Mouse (Mus musculus) ES-E14 (cell line): ENCODE measurements around the gene Aaas. TPM values are rescaled to one million over a fixed set of nuclear protein-coding genes. Genes with fewer than 3 reads are reported as not detected.
"Not testable (repeated sequence)": the region's sequence is repeated elsewhere in the genome, so short reads cannot be mapped to it uniquely, and the experiment has no call there.

ENCODE experiments used
- DNase-seq: peaks from one replicate; pipeline ENCODE4 v3.0.0-alpha.2; 2013; ENCODE audit warnings: low read depth, low spot score
- H3K27ac ChIP-seq: 2 replicates; pipeline ENCODE4 v1.5.1; 2012; ENCODE audit warnings: low read depth, mild to moderate bottlenecking, low read length, moderate library complexity, mixed read lengths; ENCODE audit not compliant: poor library complexity, insufficient read depth, severe bottlenecking
- H3K36me3 ChIP-seq: 2 replicates; pipeline ENCODE4 v1.6.1; 2012; ENCODE audit warnings: mild to moderate bottlenecking, low read length, moderate library complexity, mixed read lengths; ENCODE audit not compliant: control insufficient read depth, poor library complexity, insufficient read depth, severe bottlenecking
- H3K4me1 ChIP-seq, 2 experiments: fragments of 150-350 bp in 1 of 2; sonication (generic) in 1 of 2; 2 replicates each; pipeline ENCODE4 v1.6.1; 2012; ENCODE audit warnings: low read length in 2 of 2, mild to moderate bottlenecking in 1 of 2, mixed read lengths in 1 of 2; ENCODE audit not compliant: control insufficient read depth in 2 of 2, insufficient read depth in 2 of 2, poor library complexity in 1 of 2
- H3K4me3 ChIP-seq, 2 experiments: fragments of 150-350 bp in 1 of 2; sonication (generic) in 1 of 2; 2 replicates each; pipeline ENCODE4 v1.5.1; 2012; ENCODE audit warnings: low read length in 2 of 2, low read depth in 1 of 2, mild to moderate bottlenecking in 1 of 2, mixed read lengths in 1 of 2; ENCODE audit not compliant: insufficient read depth in 1 of 2, poor library complexity in 1 of 2, severe bottlenecking in 1 of 2
- H3K9ac ChIP-seq: 2 replicates; pipeline ENCODE4 v1.6.1; 2012; ENCODE audit warnings: low read depth, mild to moderate bottlenecking, low read length, mixed read lengths; ENCODE audit not compliant: poor library complexity, insufficient read depth, severe bottlenecking
- H3K9me3 ChIP-seq: fragments of 150-350 bp; sonication (generic); 2 replicates; pipeline ENCODE4 v1.6.1; 2012; ENCODE audit warnings: low read depth, mild to moderate bottlenecking, low read length; ENCODE audit not compliant: control insufficient read depth, insufficient read depth
- CHD2 ChIP-seq: IDR thresholded peaks from 2 replicates; pipeline ENCODE4 v1.6.1; 2014; ENCODE audit warnings: mild to moderate bottlenecking, low read depth, low read length, inconsistent platforms
- HCFC1 ChIP-seq: IDR thresholded peaks from 2 replicates; pipeline ENCODE4 v1.6.1; 2012; ENCODE audit warnings: low read length, inconsistent platforms, borderline replicate concordance; ENCODE audit not compliant: insufficient read depth
- MAFK ChIP-seq: IDR thresholded peaks from 2 replicates; pipeline ENCODE4 v1.6.1; 2014; ENCODE audit warnings: mild to moderate bottlenecking, low read depth, low read length, inconsistent platforms; ENCODE audit not compliant: insufficient read depth
- ZC3H11A ChIP-seq: IDR thresholded peaks from 2 replicates; pipeline ENCODE4 v1.6.1; 2012; ENCODE audit warnings: low read depth, mild to moderate bottlenecking, inconsistent platforms, low read length, borderline replicate concordance
- ZNF384 ChIP-seq: IDR thresholded peaks from 2 replicates; pipeline ENCODE4 v1.6.1; 2012; ENCODE audit warnings: low read depth, low read length, inconsistent platforms
- in situ Hi-C, 2 experiments: fragments of 600-800 bp; cut with MboI; formaldehyde crosslinking; loops; one replicate each; pipeline ENCODE4 v1.15.1; 2025; ENCODE audit warnings: low sequenced_read_pairs in 2 of 2, inconsistent platforms in 1 of 2; ENCODE audit not compliant: unreplicated experiment in 2 of 2
- total RNA-seq: library from RNA; depleted of rRNA; stranded (reverse); fragments of 300-350 nt; gene quantifications from 2 replicates; pipeline ENCODE4 v1.2.3, GENCODE M21; 2012

Gene Aaas
- total RNA-seq, 1 experiment: 86.0 TPM

GRCm38 (mm10) chr15:102339612-102340011 lies 11.0 kb downstream of the Aaas start:
- Histone ChIP-seq H3K4me1 (no peaks in the 10 kb centered on the region), H3K9me3 (no peaks in the 10 kb centered on the region)

DNA sequence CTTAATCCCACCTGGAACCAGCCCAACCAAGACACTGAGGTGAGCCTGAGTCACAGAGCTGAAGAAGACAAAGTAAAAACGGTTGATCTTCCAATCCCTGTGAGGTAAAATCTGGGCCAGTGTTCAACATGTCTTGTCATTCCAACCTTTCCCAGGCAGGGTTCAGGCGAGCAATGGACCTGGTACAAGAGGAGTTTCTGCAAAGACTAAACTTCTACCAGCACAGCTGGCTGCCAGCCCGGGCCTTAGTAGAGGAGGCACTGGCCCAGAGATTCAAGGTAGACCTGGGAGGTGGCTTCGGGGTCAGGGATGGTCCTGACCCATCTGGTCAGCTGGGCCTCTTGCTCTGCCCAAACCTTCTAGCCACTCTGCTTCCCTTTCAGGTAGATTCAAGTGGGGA lies 13.6 kb downstream of the Aaas start:
- Histone ChIP-seq H3K9ac (no peak overlapping the region), H3K4me1 (no peaks in the 10 kb centered on the region), H3K9me3 (no peaks in the 10 kb centered on the region), H3K27ac (no peak overlapping the region), H3K4me3 (no peak overlapping the region), H3K36me3 (peaks cover 47% of the 10 kb centered on the region)
- DNase-seq: no peak
- no peak for TF ChIP-seq MAFK
- TF ChIP-seq HCFC1: no peak
- no peak for TF ChIP-seq ZC3H11A
- TF ChIP-seq CHD2: no peak
- no peak for TF ChIP-seq ZNF384
- in situ Hi-C loops: no loop called here

More at GRCm38 (mm10) chr15:102339612-102340011, 11.0 kb downstream of the Aaas start:
- no peak overlapping the region for H3K4me3 ChIP-seq
- H3K27ac ChIP-seq: no peak overlapping the region
- TF ChIP-seq MAFK (no peak), HCFC1 (no peak), ZNF384 (no peak), ZC3H11A (no peak), CHD2 (no peak)
- H3K9ac ChIP-seq: no peak overlapping the region
- no peak for DNase-seq
- H3K36me3 ChIP-seq: peaks cover 53% of the 10 kb centered on the region
- in situ Hi-C loops: no loop called here

GRCm38 (mm10) chr15:102335925-102336324 lies 14.6 kb downstream of the Aaas start:
- in situ Hi-C loops, H3K4me1 ChIP-seq, H3K27ac ChIP-seq, H3K4me3 ChIP-seq, H3K9ac ChIP-seq, DNase-seq, H3K9me3 ChIP-seq: not testable (repeated sequence)
- H3K36me3 ChIP-seq: peaks cover 51% of the 10 kb centered on the region

DNA sequence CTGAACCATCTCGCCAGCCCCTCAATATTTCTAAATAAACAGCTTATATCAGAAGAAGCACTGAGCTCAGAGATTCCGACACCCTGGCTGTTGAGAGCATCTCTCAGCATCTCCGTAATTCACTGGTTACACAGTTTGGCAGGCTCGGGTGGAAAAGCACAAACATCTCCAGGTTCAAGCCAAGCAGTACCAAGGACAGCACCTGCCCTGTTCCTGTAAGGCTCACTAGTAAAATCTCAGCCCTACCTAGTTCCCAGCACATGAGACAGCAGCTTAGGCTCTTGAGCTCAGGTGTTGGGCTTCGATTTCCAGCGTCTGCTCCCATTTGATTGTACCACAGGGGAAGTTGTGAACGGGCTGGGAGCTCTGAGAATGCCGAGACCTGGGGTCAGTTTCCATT lies 15.3 kb downstream of the Aaas start:
- in situ Hi-C loops: no loop called here
- Histone ChIP-seq H3K4me1 (no peaks in the 10 kb centered on the region), H3K27ac (no peak overlapping the region), H3K4me3 (no peak overlapping the region), H3K36me3 (peaks cover 49% of the 10 kb centered on the region), H3K9ac (no peak overlapping the region), H3K9me3 (no peaks in the 10 kb centered on the region)
- DNase-seq: no peak
- TF ChIP-seq MAFK (no peak), ZNF384 (no peak)

GRCm38 (mm10) chr15:102331610-102332015 lies 19.0 kb downstream of the Aaas start, which contains the start of gene Myg1:
Gene Myg1, plus strand, starts transcription at chr15:102331709.
- peak within 1 kb of the TSS; percentile 94 for H3K9ac ChIP-seq
- DNase-seq: peak; percentile 79
- H3K9me3 ChIP-seq: no peaks in the 10 kb centered on the region
- H3K36me3 ChIP-seq: peaks cover 19% of the 10 kb centered on the region
- H3K4me3 ChIP-seq: peak within 1 kb of the TSS; percentile 84 to 96
- peaks cover 0 to 2% of the 10 kb centered on the region in 2 experiments; a peak in 1 of 4 replicates for H3K4me1 ChIP-seq
- in situ Hi-C loops: no loop called here
- TF ChIP-seq ZC3H11A: no peak
- TF ChIP-seq ZNF384: no peak
- TF ChIP-seq MAFK: no peak
- peak; percentile 77 for TF ChIP-seq HCFC1
- TF ChIP-seq CHD2: peak; percentile 68
- no peak within 1 kb of the TSS for H3K27ac ChIP-seq
